Mouse (Mus musculus) thymus, postnatal 25 days (tissue): ENCODE results near the gene 1110008L16Rik.
"Not testable (repeated sequence)": the region's sequence is repeated elsewhere in the genome, so short reads cannot be mapped to it uniquely, and the experiment has no call there.

Source experiments
- DNase-seq: peaks from one replicate; pipeline ENCODE4 v3.0.0; 2022

Gene 1110008L16Rik

DNA sequence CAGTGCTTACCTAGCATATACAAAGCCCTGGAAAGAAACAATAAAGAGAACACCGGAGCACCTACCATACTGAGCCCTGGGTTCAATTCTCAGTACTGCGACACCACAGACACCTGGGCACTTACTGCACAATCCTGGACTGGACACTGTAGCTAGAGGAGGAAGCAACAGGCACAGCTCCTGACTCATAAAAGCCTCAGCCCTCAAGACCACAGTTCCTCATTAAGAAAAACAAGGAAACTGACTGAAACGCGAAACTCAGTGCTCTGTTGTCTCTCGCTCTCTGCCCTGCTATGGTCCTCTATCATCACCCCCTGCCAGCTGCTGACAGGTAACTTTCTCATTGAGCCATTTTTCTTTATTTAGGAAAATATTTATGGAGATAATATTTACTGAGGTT is at the start of gene 1110008L16Rik:
Gene 1110008L16Rik, plus strand, starts transcription at position 242 of the 400 bp plus-strand sequence.
- no peak for DNase-seq

DNA sequence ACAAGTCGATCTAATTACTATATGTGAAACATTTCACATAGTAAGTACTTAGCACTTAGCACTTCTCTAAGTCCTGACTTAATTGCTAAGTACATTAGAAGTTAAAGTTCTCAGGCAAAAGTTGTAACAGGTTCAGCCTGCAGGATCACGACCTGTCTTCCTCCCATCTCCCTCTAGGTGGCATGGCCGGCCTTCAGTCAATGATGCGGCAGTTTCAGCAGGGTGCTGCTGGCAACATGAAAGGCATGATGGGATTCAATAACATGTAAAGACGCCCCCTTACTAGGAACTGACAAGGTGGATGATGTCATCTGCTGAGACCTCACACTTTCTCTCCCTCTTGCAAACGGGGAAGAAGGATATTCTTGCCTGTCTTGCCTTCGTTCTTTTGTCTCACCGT is 37.4 kb upstream of the 1110008L16Rik start:
- DNase-seq: not testable (repeated sequence)

GRCm38 (mm10) chr12:55263385-55263784 is 36.0 kb upstream of the 1110008L16Rik start:
- DNase-seq: not testable (repeated sequence)

DNA sequence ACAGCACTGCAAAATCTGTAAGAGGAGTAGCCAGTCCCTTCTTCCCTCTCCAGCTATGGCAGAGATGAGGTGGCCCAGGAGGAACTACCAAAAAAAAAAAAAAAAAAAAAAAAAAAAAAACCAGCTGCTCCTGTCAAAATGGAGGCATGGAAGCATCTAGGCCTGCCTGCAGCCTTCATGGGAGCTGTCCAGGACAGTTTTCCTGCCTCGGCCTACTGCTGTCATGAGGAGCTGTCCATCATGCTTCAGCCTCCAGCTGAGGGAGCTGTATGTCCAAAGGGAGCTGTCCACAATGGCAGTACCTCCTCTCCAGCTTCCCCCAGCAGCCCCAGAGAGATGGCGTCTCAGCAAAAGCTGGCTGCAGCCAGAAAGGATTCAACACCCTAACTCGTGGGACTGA is 27.1 kb upstream of the 1110008L16Rik start:
- no peak for DNase-seq

DNA sequence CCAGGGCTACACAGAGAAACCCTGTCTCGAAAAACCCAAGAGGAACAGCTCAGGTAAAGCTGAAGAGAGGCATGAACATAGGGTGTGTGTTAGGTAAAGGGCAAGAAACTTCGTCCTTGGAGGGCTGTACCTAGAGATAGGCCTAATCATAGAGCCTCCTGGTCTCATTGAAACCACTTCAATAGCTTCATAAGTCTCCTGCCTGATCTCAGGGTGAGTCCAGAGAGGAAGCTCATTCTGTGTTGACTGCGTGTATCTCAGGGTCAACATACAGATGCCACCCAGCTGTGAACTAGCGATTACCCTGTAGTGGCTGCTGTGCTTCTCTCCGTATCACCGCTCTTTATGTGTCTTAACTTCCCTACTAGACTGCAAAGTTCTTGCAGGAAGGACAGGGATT is 21.8 kb upstream of the 1110008L16Rik start:
- not testable (repeated sequence) for DNase-seq

DNA sequence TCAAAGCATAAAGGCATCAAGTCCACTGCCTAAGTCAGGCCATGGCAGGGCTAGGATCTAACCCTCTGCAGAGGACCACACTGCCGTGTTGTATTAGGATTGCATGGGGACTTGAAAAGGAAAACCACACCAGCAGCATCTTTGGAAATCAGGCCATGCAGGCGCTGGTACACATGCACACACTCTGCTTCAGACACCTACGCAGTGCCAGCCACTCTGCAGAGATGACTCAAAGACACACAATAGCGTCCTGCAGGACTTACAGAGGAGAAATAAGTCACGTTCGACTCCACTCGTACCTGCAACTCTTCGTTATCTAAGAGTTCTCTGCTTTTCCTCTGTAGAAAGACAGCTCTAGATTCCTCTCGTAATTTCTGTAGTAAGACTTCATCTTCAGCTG is 1.3 kb upstream of the 1110008L16Rik start:
- DNase-seq: no peak

DNA sequence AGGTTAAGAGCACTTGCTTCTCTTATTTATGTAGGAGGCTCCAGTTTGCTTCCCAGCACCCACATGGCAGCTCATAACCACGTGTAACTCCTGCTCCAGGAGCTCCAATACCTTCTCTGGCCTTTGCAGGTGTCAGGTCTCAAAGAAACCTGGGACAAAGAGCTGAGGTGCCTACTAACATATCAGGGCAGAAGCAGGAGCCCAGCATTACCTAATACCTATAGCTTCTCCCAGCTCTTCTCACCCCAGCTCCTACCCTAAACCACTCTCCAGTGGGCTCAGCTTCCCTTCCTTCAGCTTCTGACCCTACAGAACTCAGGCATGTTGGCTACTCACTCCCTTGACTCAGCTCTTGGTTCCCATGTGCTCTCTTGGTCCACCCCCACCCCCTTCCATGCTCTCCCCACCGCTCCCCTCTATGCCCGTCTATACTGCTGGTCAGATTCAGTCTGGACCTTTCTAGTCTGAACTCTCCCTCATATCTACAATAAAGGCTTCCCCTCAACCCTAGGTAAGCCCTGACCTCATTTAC is 1.5 kb downstream of the 1110008L16Rik start:
- no peak for DNase-seq

DNA sequence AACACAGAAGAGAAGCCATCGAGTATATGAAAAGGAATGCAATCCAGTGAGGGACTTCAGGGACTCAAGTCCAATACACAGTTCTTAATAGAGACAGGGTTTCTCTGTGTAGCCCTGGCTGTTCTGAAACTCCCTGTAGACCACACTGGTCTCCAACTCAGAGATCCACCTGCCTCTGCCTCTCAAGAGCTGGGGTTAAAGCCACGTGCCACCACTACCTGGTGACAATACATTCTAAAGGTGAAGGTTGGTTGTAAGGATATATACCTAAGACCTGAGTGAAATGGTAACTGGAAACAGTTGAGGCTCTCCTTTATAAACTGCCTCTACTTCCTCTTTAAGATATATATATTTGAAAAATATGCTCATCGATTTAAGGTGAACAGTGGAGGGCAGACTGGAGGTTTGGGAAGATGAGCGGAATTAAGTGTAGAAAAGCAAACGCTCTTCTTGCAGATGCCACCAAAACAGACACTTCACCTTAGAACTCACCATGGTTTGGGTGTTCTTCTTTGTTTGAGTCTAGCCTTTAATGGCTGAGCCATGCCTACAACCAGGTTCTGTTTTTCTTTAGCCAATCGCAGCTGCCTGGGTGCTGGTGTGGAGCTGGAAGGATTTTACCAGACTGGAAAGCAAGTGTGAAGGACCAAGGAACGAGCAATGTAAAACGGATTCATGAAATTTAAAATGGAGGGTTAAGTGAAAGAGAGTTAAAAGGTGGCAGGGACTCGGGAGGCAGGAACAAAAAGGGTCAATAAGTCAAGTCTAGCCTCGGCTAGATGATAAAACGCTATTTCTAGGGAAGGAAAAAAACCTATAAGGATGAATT is 2.3 kb downstream of the 1110008L16Rik start:
- DNase-seq: no peak

DNA sequence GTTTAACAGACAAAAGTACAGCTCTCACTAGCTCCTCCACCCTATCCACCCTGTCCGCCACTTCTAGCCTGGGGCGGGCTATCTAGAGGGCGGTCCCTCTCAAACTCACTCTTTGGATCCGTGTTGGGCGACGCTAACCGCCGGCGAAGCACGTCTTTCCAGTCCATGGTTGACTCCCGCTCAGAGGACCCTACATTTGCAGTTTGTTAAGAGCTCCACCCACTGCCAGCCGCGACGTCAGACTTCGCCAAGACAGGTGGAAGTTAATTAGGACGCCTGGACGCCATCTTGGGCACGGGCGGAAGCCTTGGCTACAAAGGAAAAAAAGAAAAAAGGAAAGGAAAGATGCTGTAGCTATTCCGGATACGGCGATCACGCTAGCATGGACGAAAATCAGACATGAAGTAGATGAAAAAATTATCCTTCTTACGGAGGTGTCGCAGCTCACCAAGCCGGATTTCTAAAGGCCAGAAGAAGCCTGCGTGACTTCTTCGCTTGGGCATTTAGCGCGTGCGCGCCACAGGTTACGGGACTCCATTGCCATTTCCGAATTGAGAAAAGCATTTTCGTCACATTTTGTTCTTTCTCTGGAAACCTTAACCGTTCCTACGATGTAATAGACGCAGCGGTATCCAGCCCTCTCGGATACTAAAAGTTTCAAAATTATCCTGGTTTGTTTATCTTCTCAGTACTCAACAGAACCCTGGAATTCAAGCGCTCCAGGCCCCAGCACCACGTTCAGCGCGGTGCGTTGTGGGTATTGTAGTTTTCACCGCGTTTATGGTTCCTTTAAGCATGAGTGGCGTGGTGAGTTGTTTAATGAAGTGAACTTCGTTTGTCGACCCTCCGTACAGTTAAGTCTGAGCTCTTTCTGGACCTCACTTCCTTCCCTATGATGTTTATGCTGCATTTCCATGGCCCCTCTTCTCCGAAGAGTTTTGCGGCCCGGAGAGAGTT is 3.4 kb downstream of the 1110008L16Rik start, which contains the start of gene Ppp2r3c:
Gene Ppp2r3c, minus strand, starts transcription at position 514 of the 957 bp plus-strand sequence.
- peak; percentile 91 for DNase-seq

DNA sequence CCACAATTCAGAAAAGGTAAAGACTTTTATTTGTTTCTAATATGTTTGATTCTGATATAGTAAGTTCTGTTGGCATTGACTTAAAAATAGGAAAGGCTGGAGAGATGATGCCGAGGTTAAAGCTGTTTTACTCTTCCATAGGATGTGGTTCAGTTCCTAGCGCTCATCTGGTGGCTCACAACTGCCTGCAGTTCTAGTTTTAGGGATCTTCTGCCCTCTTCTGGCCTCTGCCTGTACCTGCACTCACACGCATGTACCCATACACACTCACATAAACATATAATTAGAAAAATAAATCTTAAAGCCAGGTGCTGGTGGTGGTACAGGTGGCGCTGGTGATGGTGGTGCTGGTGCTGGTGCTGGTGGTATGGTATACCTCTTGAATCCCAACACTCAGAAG is 7.0 kb downstream of the 1110008L16Rik start:
- no peak for DNase-seq

DNA sequence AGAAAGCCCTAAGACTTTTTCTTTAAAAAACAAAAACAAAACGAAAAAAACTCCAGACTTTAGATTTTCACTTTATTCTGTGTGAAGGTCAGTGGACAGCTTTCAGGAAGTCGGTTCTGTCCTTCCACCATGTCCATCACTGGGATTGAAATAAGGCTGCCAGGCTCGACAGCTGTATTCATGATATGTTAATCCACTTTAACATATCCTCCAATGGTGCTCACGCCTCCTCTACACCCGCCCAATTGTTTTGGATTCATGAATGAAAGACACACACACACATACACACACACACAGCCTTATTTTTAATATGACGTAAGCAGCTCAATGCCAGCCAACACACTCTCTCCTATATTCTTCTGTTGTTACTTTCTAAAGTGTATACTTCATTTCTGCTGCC is 8.2 kb downstream of the 1110008L16Rik start:
- no peak for DNase-seq

DNA sequence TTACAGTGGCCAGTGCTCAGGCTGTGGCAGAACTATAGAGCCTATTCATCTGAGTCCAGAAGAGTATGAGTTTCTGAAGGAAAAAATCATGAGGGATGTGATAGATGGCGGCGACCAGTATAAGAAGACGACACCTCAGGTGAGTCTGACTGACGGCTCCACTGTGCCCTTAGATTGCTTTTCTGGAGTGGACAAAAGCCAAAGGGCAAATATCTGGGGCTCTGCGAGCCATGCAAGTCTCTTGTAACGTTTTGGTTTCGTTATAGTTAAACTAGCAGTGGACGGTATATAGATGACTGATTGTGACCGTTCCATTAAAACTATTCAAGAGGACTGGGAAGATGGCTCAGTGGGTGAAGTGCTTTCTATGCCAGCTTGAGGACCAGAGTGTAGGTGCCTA is 9.4 kb downstream of the 1110008L16Rik start:
- no peak for DNase-seq

GRCm38 (mm10) chr12:55309501-55309900 is 10.1 kb downstream of the 1110008L16Rik start:
- DNase-seq: no peak

GRCm38 (mm10) chr12:55311841-55312240 is 12.5 kb downstream of the 1110008L16Rik start:
- no peak for DNase-seq

GRCm38 (mm10) chr12:55313901-55314300 is 14.5 kb downstream of the 1110008L16Rik start:
- peak; percentile 21 for DNase-seq

DNA sequence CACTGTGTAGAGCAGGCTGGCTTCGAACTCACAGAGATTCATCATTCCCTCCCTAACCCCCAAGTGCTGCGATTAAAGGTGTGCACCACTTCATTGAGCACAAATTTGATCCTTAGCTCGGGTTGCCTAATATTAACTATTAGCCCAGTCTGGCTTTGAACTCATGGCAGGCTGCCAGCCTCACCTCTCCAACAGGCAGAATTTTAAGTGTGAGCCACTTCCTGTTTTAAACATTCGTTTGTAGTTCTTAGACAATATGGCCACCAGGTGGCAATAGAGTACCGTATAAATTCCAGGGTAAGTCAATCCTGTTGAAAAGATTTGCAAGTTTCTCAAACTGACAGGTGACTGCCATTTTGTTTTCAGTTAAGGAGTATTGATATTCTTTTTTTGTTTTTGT is 15.8 kb downstream of the 1110008L16Rik start:
- peak; percentile 83 for DNase-seq

DNA sequence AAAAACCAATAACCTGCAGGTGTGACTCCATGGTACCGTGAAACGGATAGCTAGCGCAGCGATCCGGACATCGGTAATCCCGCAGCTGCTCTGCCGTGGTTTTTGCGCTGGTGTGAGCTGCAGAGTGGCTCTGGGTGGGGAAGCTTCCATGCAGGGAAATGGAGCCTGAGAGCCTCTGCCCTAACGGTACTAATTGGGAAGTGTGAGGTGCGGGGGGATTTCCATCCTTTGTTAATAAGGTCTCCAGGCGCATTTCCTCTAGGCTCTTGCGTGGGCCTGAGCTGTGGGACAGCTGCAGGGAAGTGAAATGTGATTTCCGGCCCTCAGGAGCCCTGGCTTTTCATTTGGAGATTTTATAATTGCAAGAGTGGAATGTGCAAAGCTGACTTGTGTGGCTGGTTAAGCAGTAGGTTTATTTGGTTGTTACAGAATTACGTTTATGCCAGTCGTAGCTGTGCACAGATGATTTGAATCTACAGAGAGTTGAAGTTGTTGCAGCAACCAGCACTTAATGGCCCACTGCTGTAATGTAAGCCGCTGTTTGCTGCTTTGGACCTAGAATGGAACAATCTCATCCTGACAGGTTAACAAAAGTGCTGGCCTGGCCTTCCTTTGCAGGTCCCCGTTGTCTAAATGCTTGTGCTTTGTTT is 22.4 kb downstream of the 1110008L16Rik start:
- DNase-seq: no peak

- DNase-seq: no peak
Measured at GRCm38 (mm10) chr12:55325702-55326101, 26.3 kb downstream of the 1110008L16Rik start.

GRCm38 (mm10) chr12:55328784-55329183 is 29.4 kb downstream of the 1110008L16Rik start:
- DNase-seq: no peak

DNA sequence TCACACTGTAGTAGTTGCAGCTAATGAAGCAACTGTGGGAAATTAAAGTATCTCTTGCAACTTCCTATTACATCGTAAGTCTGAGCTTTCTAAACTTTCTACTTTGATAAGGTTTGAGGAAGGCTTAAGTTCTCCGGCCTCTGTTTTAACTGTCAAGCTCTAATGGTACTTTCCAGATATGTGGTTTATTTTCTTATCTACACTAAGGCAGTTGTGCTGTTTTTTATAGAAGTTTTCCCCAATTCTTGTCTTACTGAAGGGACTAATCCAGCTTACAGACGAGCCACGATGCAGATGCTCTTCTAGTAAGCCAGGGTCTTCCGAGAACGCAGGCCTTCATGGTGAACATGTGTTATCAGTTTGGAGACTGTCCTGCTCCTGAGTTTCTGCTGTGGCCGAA is 30.0 kb downstream of the 1110008L16Rik start:
- DNase-seq: no peak

DNA sequence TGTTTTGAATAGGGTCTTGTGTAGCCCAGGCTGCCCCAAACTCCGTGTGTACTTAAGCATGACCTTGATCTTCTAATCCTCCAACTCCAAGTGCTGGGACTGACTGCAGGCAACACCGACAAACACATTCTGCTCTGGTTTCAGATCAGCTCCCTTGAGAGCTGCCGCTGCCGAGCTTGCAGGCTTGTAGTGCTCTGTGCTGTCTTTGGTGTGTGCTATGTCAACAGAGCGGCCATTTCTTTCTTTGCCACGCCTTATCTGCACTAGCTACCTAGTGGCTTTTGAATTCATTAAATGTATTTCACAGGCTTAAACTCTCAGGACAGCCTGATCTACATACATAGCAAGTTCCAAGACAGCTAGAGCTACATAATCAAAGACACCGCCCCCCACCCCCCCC is 34.3 kb downstream of the 1110008L16Rik start:
- DNase-seq: no peak

DNA sequence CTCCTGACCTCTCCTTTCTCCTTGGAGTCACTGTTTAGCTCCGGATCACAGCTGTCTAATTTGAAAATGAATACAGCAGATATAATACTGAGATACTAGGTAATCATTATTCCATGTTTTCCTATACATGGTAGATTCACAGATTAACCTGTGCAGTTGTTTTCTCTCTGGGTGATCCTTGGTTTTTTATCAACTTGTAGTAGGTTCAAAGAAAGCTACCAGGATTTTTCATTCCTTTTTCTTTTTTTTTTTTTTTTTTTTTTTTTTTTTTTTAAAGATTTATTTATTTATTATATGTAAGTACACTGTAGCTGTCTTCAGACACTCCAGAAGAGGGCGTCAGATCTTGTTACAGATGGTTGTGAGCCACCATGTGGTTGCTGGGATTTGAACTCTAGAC is 39.1 kb downstream of the 1110008L16Rik start:
- not testable (repeated sequence) for DNase-seq

DNA sequence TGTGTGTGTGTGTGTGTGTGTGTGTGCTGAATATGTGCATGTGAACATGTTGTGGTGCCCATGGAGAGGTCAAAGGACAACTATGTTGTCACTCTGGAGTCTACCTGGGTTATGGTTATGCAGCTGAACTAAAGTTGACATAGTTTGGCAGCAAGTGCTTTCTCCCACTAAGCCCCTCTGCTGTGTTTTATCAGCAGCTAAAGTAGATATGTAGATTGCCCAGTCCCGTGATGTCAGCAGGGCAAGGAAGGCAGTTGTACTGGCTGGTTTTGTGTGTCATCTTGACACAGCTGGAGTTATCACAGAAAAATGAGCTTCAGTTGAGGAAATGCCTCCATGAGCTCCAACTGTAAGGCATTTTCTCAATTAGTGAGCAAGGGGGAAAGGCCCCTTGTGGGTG is 43.7 kb downstream of the 1110008L16Rik start:
- DNase-seq: not testable (repeated sequence)
